Mouse (Mus musculus): ENCODE data around the gene Il18r1. TPM values are rescaled to one million over a fixed set of nuclear protein-coding genes. Genes with fewer than 3 reads are reported as not detected.

Gene Il18r1
- polyA plus RNA-seq (2014; fragmentation: Nextera tagmentation; extraction: Ambion mirVana), result 0.31 and 0.39 TPM in 2 replicates

GRCm38 (mm10) chr1:40465477-40466430, at the start of gene Il18r1:
TSS of gene Il18r1 (plus strand) at chr1:40465552.
- no peaks in the 10 kb centered on the region; the same call in 1 of the 2 replicates for H3K27me3 ChIP-seq (replicated peaks; ENCODE audit: control insufficient read depth, insufficient read depth, low read length)
- H3K4me1 ChIP-seq (ENCODE audit: control insufficient read depth, insufficient read depth, low read length), result no peaks in the 10 kb centered on the region
- no peak within 1 kb of the TSS for H3K4me2 ChIP-seq (ENCODE audit: low read depth, low read length)
- H3K9ac ChIP-seq (ENCODE audit: low read depth, low read length), result no peak within 1 kb of the TSS
- WGBS, result 42% methylated on average over 14 of the region's 20 CpGs
- no peak within 1 kb of the TSS for H3K4me3 ChIP-seq (ENCODE audit: low read depth, low read length)
- peak; percentile 30; the same call in 1 of the 2 replicates for ATAC-seq (ENCODE audit: low read depth)
- peak; percentile 12 for DNase-seq (ENCODE audit: low spot score)
- H3K9me3 ChIP-seq (ENCODE audit: control insufficient read depth, low read length), result no peaks in the 10 kb centered on the region
- H3K27ac ChIP-seq (replicated peaks; ENCODE audit: low read depth, low read length), result no peak within 1 kb of the TSS
- no peaks in the 10 kb centered on the region for H3K36me3 ChIP-seq (ENCODE audit: control insufficient read depth, insufficient read depth, low read length)

DNA sequence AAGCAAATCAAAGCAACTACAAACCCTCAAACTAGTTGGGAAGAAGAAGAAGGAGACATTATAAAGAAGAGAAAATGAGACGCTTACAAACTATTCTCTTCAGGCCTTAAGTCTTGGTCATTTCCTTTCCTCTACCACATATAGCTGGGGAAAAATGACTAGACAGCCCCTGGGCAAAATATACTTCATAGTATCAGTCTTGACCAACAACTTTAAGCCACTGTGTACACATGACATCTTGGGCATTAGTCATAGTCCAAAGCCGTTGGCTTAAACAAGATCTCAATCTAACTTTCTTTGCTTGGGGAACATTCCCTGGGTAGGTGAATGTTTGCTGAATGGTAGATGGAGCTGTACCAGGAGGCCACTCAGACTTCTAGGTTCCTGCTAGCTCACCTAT, 48.3 kb upstream of the Il18r1 start:
- no peak overlapping the region for H3K27ac ChIP-seq (replicated peaks; ENCODE audit: low read depth, low read length)
- H3K27me3 ChIP-seq (replicated peaks; ENCODE audit: control insufficient read depth, insufficient read depth, low read length), result no peaks in the 10 kb centered on the region
- H3K36me3 ChIP-seq (ENCODE audit: control insufficient read depth, insufficient read depth, low read length), result no peaks in the 10 kb centered on the region
- no peaks in the 10 kb centered on the region for H3K4me1 ChIP-seq (ENCODE audit: control insufficient read depth, insufficient read depth, low read length)
- no peak overlapping the region for H3K9ac ChIP-seq (ENCODE audit: low read depth, low read length)
- H3K4me3 ChIP-seq (ENCODE audit: low read depth, low read length), result no peak overlapping the region
- H3K4me2 ChIP-seq (ENCODE audit: low read depth, low read length), result no peak overlapping the region
- DNase-seq (ENCODE audit: low spot score) (no peak), ATAC-seq (ENCODE audit: low read depth) (no peak)
- whole genome bisulfite sequencing, result 86% methylated on average over 2 of the region's 2 CpGs
- H3K9me3 ChIP-seq (ENCODE audit: control insufficient read depth, low read length), result no peaks in the 10 kb centered on the region

GRCm38 (mm10) chr1:40418512-40418911, 46.8 kb upstream of the Il18r1 start:
- Histone ChIP-seq H3K9ac (ENCODE audit: low read depth, low read length) (no peak overlapping the region), H3K27me3 (replicated peaks; ENCODE audit: control insufficient read depth, insufficient read depth, low read length) (no peaks in the 10 kb centered on the region), H3K36me3 (ENCODE audit: control insufficient read depth, insufficient read depth, low read length) (no peaks in the 10 kb centered on the region), H3K4me2 (ENCODE audit: low read depth, low read length) (no peak overlapping the region), H3K4me1 (ENCODE audit: control insufficient read depth, insufficient read depth, low read length) (no peaks in the 10 kb centered on the region), H3K4me3 (ENCODE audit: low read depth, low read length) (no peak overlapping the region), H3K27ac (replicated peaks; ENCODE audit: low read depth, low read length) (no peak overlapping the region), H3K9me3 (ENCODE audit: control insufficient read depth, low read length) (no peaks in the 10 kb centered on the region)
- WGBS, result 65% methylated on average over 5 of the region's 5 CpGs
- DNase-seq (ENCODE audit: low spot score) (no peak), ATAC-seq (ENCODE audit: low read depth) (no peak)

- Histone ChIP-seq H3K4me3 (ENCODE audit: low read depth, low read length) (no peak overlapping the region), H3K27me3 (replicated peaks; ENCODE audit: control insufficient read depth, insufficient read depth, low read length) (no peaks in the 10 kb centered on the region), H3K4me2 (ENCODE audit: low read depth, low read length) (no peak overlapping the region), H3K27ac (replicated peaks; ENCODE audit: low read depth, low read length) (no peak overlapping the region), H3K36me3 (ENCODE audit: control insufficient read depth, insufficient read depth, low read length) (no peaks in the 10 kb centered on the region), H3K4me1 (ENCODE audit: control insufficient read depth, insufficient read depth, low read length) (no peaks in the 10 kb centered on the region), H3K9ac (ENCODE audit: low read depth, low read length) (no peak overlapping the region), H3K9me3 (ENCODE audit: control insufficient read depth, low read length) (no peaks in the 10 kb centered on the region)
- ATAC-seq (ENCODE audit: low read depth) (no peak), DNase-seq (ENCODE audit: low spot score) (no peak)
- WGBS, result 84% methylated on average over 6 of the region's 6 CpGs
Observed at GRCm38 (mm10) chr1:40423892-40424291, 41.5 kb upstream of the Il18r1 start.

GRCm38 (mm10) chr1:40427270-40427669, 38.1 kb upstream of the Il18r1 start:
- H3K27me3 ChIP-seq (replicated peaks; ENCODE audit: control insufficient read depth, insufficient read depth, low read length), result no peaks in the 10 kb centered on the region
- no peaks in the 10 kb centered on the region for H3K4me1 ChIP-seq (ENCODE audit: control insufficient read depth, insufficient read depth, low read length)
- no peaks in the 10 kb centered on the region for H3K9me3 ChIP-seq (ENCODE audit: control insufficient read depth, low read length)
- no peak for ATAC-seq (ENCODE audit: low read depth)
- no peak for DNase-seq (ENCODE audit: low spot score)
- WGBS, result 89% methylated on average over 9 of the region's 9 CpGs
- H3K9ac ChIP-seq (ENCODE audit: low read depth, low read length), result no peak overlapping the region
- no peak overlapping the region for H3K4me3 ChIP-seq (ENCODE audit: low read depth, low read length)
- no peak overlapping the region for H3K4me2 ChIP-seq (ENCODE audit: low read depth, low read length)
- H3K36me3 ChIP-seq (ENCODE audit: control insufficient read depth, insufficient read depth, low read length), result no peaks in the 10 kb centered on the region
- H3K27ac ChIP-seq (replicated peaks; ENCODE audit: low read depth, low read length), result no peak overlapping the region

DNA sequence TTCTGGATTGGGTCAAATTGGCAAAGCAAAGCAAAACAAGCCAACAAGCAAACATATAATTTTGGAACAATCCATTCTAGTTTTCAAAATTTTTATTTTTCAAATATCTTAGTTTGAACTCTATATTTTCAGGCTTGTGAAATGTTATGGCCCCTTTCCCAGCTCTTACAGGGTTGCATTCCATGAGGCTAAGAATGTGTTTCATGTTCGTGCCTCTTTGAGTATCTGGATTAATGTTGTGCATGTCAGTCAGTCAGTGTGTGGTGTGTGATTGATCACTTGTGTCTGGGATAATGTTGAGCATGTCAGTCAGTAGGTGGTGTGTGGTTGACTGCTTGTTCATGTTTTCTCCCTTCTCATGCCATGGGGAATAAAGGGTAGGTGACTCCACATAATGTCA, 37.5 kb upstream of the Il18r1 start:
- no peak overlapping the region for H3K9ac ChIP-seq (ENCODE audit: low read depth, low read length)
- H3K4me3 ChIP-seq (ENCODE audit: low read depth, low read length), result no peak overlapping the region
- H3K4me2 ChIP-seq (ENCODE audit: low read depth, low read length), result no peak overlapping the region
- H3K27me3 ChIP-seq (replicated peaks; ENCODE audit: control insufficient read depth, insufficient read depth, low read length), result no peaks in the 10 kb centered on the region
- H3K36me3 ChIP-seq (ENCODE audit: control insufficient read depth, insufficient read depth, low read length), result no peaks in the 10 kb centered on the region
- no peak overlapping the region for H3K27ac ChIP-seq (replicated peaks; ENCODE audit: low read depth, low read length)
- no peak for DNase-seq (ENCODE audit: low spot score)
- no peaks in the 10 kb centered on the region for H3K4me1 ChIP-seq (ENCODE audit: control insufficient read depth, insufficient read depth, low read length)
- 69% methylated on average over 1 of the region's 1 CpGs for WGBS
- no peaks in the 10 kb centered on the region for H3K9me3 ChIP-seq (ENCODE audit: control insufficient read depth, low read length)
- ATAC-seq (ENCODE audit: low read depth), result no peak

DNA sequence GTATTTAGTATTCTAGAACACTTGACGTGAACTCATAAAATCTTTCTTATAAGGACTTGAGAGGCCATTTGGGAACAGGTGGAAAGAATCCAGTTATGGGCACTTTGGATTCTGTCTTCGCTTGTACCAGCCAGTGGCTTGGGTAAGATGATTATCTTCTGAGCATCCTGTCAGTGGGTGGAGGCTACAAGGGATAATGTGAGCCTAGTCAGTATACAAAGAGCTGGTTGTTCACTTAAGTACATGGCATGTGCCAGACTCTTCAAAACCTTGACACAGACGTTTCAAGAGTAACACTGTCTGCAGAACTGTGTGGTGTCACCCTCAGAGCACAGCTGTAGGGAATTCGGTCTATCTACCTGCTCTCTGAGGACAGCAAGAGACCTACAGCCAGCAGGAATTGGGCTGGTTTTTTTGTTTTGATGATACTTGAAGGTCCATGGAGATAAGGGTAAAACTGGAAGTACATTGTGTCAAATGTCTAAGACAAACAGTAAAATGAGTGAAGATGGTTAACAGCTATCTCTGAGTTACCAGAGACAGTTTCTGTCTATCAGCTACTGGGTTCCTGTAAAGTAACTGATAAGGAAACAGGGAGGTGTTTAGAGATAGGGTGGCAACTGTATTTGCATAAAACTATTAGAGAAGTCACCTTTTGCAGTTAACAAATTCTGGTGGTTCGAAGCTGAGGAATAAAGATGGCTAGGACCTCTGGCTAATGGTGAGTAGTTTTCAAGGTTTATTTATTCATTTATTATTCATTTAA, 36.3 kb upstream of the Il18r1 start, which contains the start of gene Il1rl1:
Gene Il1rl1, plus strand, starts transcription at position 661 of the 766 bp plus-strand sequence.
- DNase-seq (ENCODE audit: low spot score), result no peak
- Histone ChIP-seq H3K27me3 (replicated peaks; ENCODE audit: control insufficient read depth, insufficient read depth, low read length) (no peaks in the 10 kb centered on the region), H3K4me2 (ENCODE audit: low read depth, low read length) (no peak within 1 kb of the TSS), H3K36me3 (ENCODE audit: control insufficient read depth, insufficient read depth, low read length) (no peaks in the 10 kb centered on the region), H3K4me3 (ENCODE audit: low read depth, low read length) (no peak within 1 kb of the TSS), H3K4me1 (ENCODE audit: control insufficient read depth, insufficient read depth, low read length) (no peaks in the 10 kb centered on the region), H3K27ac (replicated peaks; ENCODE audit: low read depth, low read length) (no peak within 1 kb of the TSS), H3K9ac (ENCODE audit: low read depth, low read length) (no peak within 1 kb of the TSS), H3K9me3 (ENCODE audit: control insufficient read depth, low read length) (no peaks in the 10 kb centered on the region)
- no peak for ATAC-seq (ENCODE audit: low read depth)
- 74% methylated on average over 5 of the region's 5 CpGs for WGBS

- no peak overlapping the region for H3K9ac ChIP-seq (ENCODE audit: low read depth, low read length)
- H3K27ac ChIP-seq (replicated peaks; ENCODE audit: low read depth, low read length), result no peak overlapping the region
- H3K36me3 ChIP-seq (ENCODE audit: control insufficient read depth, insufficient read depth, low read length), result no peaks in the 10 kb centered on the region
- H3K4me3 ChIP-seq (ENCODE audit: low read depth, low read length), result no peak overlapping the region
- 68% methylated on average over 4 of the region's 4 CpGs for WGBS
- DNase-seq (ENCODE audit: low spot score) (no peak), ATAC-seq (ENCODE audit: low read depth) (no peak)
- H3K27me3 ChIP-seq (replicated peaks; ENCODE audit: control insufficient read depth, insufficient read depth, low read length), result no peaks in the 10 kb centered on the region
- H3K4me2 ChIP-seq (ENCODE audit: low read depth, low read length), result no peak overlapping the region
- H3K9me3 ChIP-seq (ENCODE audit: control insufficient read depth, low read length), result no peaks in the 10 kb centered on the region
- no peaks in the 10 kb centered on the region for H3K4me1 ChIP-seq (ENCODE audit: control insufficient read depth, insufficient read depth, low read length)
Observed at GRCm38 (mm10) chr1:40430143-40430834, 35.1 kb upstream of the Il18r1 start.
